ENCODE assay signal across 9 mouse cellular contexts in genomic region chr19:10390099-10390680, GRCm38 (mm10). TPM values are rescaled to one million over a fixed set of nuclear protein-coding genes. Genes with fewer than 3 reads are reported as not detected.
DNase-seq lines count a peak whose midpoint lies in the region; ATAC-seq and TF ChIP-seq lines count a peak whose summit lies in the region.
"Had no signal": no experiment of that assay in that cellular context is flagged by ENCODE, and none has a peak within 500 bp of the region (broad histone marks: within the 10 kb centered on the region; RNA-seq: fewer than 3 reads in every experiment).

No protein-coding gene starts in this region.

- no peak for ATAC-seq in heart, embryonic 11.5 days (replicated peaks; ENCODE audit: insufficient number of reproducible peaks, low FRiP score, low TSS enrichment)
- no peak for ATAC-seq in limb, embryonic 14.5 days (ENCODE audit: low FRiP score, low read depth)
- no peak for ATAC-seq in monocyte, adult 5-6 weeks (replicated peaks; ENCODE audit: insufficient number of reproducible peaks, low FRiP score, low TSS enrichment, poor library complexity, severe bottlenecking)

- no peaks in the 10 kb centered on the region for H3K36me3 ChIP-seq in heart, embryonic 11.5 days (ENCODE audit: control insufficient read depth, insufficient read depth, low read length)
- no peaks in the 10 kb centered on the region for H3K36me3 ChIP-seq in ES-E14 (ENCODE audit: control insufficient read depth, insufficient read depth, low read length, poor library complexity, severe bottlenecking)
- H3K36me3 ChIP-seq in forebrain, embryonic 10.5 days (replicated peaks): no peaks in the 10 kb centered on the region
- no peaks in the 10 kb centered on the region for H3K36me3 ChIP-seq in limb, embryonic 14.5 days (ENCODE audit: control insufficient read depth, insufficient read depth, low read length)

- TF ChIP-seq POLR2A in limb, embryonic 14.5 days (IDR thresholded peaks at IDR 0.05; ENCODE audit: borderline replicate concordance, extremely low read depth, insufficient read depth, insufficient read length): no peak

- no peak overlapping the region for H3K27ac ChIP-seq in heart, embryonic 11.5 days (ENCODE audit: low read depth, low read length)
- H3K27ac ChIP-seq in ES-E14 (ENCODE audit: insufficient read depth, low read depth, low read length, poor library complexity, severe bottlenecking): no peak overlapping the region
- peak overlapping the region; percentile 86; the same call in 1 of the 2 replicates for H3K27ac ChIP-seq in forebrain, embryonic 10.5 days
- no peak overlapping the region for H3K27ac ChIP-seq in limb, embryonic 14.5 days (replicated peaks; ENCODE audit: low read depth, low read length)

- DNase-seq in heart, adult 18-20 months: no peak
- no peak for DNase-seq in ES-E14 (ENCODE audit: low read depth, low spot score)
- no peak for DNase-seq in forebrain, embryonic 10.5 days (ENCODE audit: extremely low spot score, low spot score)
- no peak for DNase-seq in limb, embryonic 14.5 days (ENCODE audit: low spot score)
- no peak for DNase-seq in thymus, adult 18-20 months
- no peak for DNase-seq in layer of hippocampus, postnatal 10 days (ENCODE audit: low spot score in 2 of 2)

- H3K4me3 ChIP-seq in heart, embryonic 11.5 days (ENCODE audit: low read depth, low read length): peak overlapping the region; percentile 60; the same call in 1 of the 2 replicates
- peak overlapping the region; percentile 73 to 78 for H3K4me3 ChIP-seq in ES-E14 (ENCODE audit: insufficient read depth in 1 of 2, low read depth in 1 of 2, low read length in 2 of 2, poor library complexity in 1 of 2, severe bottlenecking in 1 of 2)
- peak overlapping the region; percentile 78 for H3K4me3 ChIP-seq in forebrain, embryonic 10.5 days
- H3K4me3 ChIP-seq in limb, embryonic 14.5 days (replicated peaks; ENCODE audit: low read length): peak overlapping the region; percentile 56

- peak overlapping the region; percentile 90; the same call in 1 of the 2 replicates for H3K4me2 ChIP-seq in heart, embryonic 11.5 days
- peak overlapping the region; percentile 93 for H3K4me2 ChIP-seq in limb, embryonic 14.5 days (replicated peaks; ENCODE audit: low read depth, low read length, severe bottlenecking)

- no peaks in the 10 kb centered on the region for H3K9me3 ChIP-seq in heart, embryonic 11.5 days (replicated peaks; ENCODE audit: control insufficient read depth, low read length)
- H3K9me3 ChIP-seq in ES-E14 (ENCODE audit: control insufficient read depth, insufficient read depth, low read depth, low read length): no peaks in the 10 kb centered on the region
- H3K9me3 ChIP-seq in forebrain, embryonic 10.5 days: no peaks in the 10 kb centered on the region
- no peaks in the 10 kb centered on the region for H3K9me3 ChIP-seq in limb, embryonic 14.5 days (ENCODE audit: control insufficient read depth, low read length)

- WGBS in heart, embryonic 11.5 days (ENCODE audit: insufficient replicate concordance): 9% methylated on average over 11 of the region's 12 CpGs
- WGBS in forebrain, embryonic 10.5 days: 18% methylated on average over 12 of the region's 12 CpGs
- WGBS in limb, embryonic 14.5 days: 15% methylated on average over 11 of the region's 12 CpGs

- peaks cover 50% of the 10 kb centered on the region for H3K27me3 ChIP-seq in heart, embryonic 11.5 days (ENCODE audit: control insufficient read depth, insufficient read depth, low read length)
- H3K27me3 ChIP-seq in forebrain, embryonic 10.5 days (ENCODE audit: poor library complexity, severe bottlenecking): peaks cover 63% of the 10 kb centered on the region
- peaks cover 31% of the 10 kb centered on the region for H3K27me3 ChIP-seq in limb, embryonic 14.5 days (ENCODE audit: control insufficient read depth, insufficient read depth, low read length)

- H3K4me1 ChIP-seq in heart, embryonic 11.5 days (ENCODE audit: control insufficient read depth, insufficient read depth, low read length): peaks cover 7% of the 10 kb centered on the region; the same call in 1 of the 2 replicates
- peaks cover 0 to 22% of the 10 kb centered on the region in 2 experiments; a peak in 2 of 4 replicates for H3K4me1 ChIP-seq in ES-E14 (ENCODE audit: control insufficient read depth in 2 of 2, insufficient read depth in 2 of 2, low read length in 2 of 2, poor library complexity in 1 of 2)
- H3K4me1 ChIP-seq in forebrain, embryonic 10.5 days: peaks cover 62% of the 10 kb centered on the region
- peaks cover 10% of the 10 kb centered on the region for H3K4me1 ChIP-seq in limb, embryonic 14.5 days (ENCODE audit: control insufficient read depth, insufficient read depth, low read length)

- no peak overlapping the region for H3K9ac ChIP-seq in heart, embryonic 11.5 days (ENCODE audit: low read depth, low read length)
- no peak overlapping the region for H3K9ac ChIP-seq in ES-E14 (ENCODE audit: insufficient read depth, low read depth, low read length, poor library complexity, severe bottlenecking)
- no peak overlapping the region for H3K9ac ChIP-seq in limb, embryonic 14.5 days (ENCODE audit: low read depth, low read length, severe bottlenecking)

- in situ Hi-C loops in ES-E14 (cut with MboI; ENCODE audit: low sequenced_read_pairs in 2 of 2, unreplicated experiment in 2 of 2): no loop called here

TF ChIP-seq in ES-E14, 5 proteins besides CTCF, POLR2A, EP300 and RAD21:
- no peak for TF ChIP-seq HCFC1 (IDR thresholded peaks at IDR 0.05; ENCODE audit: borderline replicate concordance, insufficient read depth, low read length)
- no peak for TF ChIP-seq CHD2 (IDR thresholded peaks at IDR 0.05; ENCODE audit: low read depth, low read length)
- TF ChIP-seq ZC3H11A (IDR thresholded peaks at IDR 0.05; ENCODE audit: borderline replicate concordance, low read depth, low read length): no peak
- TF ChIP-seq ZNF384 (IDR thresholded peaks at IDR 0.05; ENCODE audit: low read depth, low read length): no peak
- no peak for TF ChIP-seq MAFK (IDR thresholded peaks at IDR 0.05; ENCODE audit: insufficient read depth, low read depth, low read length)

RNA-seq across cellular contexts. Expression of gene Syt7, which starts 1.3 kb away (rescaled TPM):
- polyA plus RNA-seq in heart, embryonic 11.5 days (2014; fragmentation: Nextera tagmentation; extraction: Ambion mirVana): 1.2 and 2.0 TPM in 2 replicates
- total RNA-seq in heart, adult 18-20 months (2021): 10 to 100 TPM; 35.5 to 37.1 TPM
- 2.6 and 3.5 TPM in 2 replicates for total RNA-seq in ES-E14 (2012; rRNA removed)
- 0.77 and 2.6 TPM in 2 replicates for polyA plus RNA-seq in forebrain, embryonic 10.5 days (2016; fragmentation: Nextera tagmentation; extraction: Ambion mirVana)
- polyA plus RNA-seq in limb, embryonic 14.5 days (2012; rRNA removed): 5.0 and 5.5 TPM in 2 replicates
- polyA plus RNA-seq in limb, embryonic 14.5 days (2014; fragmentation: Nextera tagmentation; extraction: Ambion mirVana): 2.0 and 2.2 TPM in 2 replicates
- total RNA-seq in monocyte, adult 5-6 weeks (2017): not detected in 3 replicates
- 100 to 1,000 TPM; 210 to 226 TPM for total RNA-seq in layer of hippocampus, postnatal 10 days (2021)
- total RNA-seq: megakaryocyte-erythroid progenitor cell, adult 5-6 weeks had no signal
